Mouse (Mus musculus) kidney, adult 9 months (tissue): ENCODE results near the gene Rbms3.

ENCODE experiments used
- DNase-seq: peaks from one replicate; pipeline ENCODE4 v3.0.0; 2022

The Rbms3 gene

DNA sequence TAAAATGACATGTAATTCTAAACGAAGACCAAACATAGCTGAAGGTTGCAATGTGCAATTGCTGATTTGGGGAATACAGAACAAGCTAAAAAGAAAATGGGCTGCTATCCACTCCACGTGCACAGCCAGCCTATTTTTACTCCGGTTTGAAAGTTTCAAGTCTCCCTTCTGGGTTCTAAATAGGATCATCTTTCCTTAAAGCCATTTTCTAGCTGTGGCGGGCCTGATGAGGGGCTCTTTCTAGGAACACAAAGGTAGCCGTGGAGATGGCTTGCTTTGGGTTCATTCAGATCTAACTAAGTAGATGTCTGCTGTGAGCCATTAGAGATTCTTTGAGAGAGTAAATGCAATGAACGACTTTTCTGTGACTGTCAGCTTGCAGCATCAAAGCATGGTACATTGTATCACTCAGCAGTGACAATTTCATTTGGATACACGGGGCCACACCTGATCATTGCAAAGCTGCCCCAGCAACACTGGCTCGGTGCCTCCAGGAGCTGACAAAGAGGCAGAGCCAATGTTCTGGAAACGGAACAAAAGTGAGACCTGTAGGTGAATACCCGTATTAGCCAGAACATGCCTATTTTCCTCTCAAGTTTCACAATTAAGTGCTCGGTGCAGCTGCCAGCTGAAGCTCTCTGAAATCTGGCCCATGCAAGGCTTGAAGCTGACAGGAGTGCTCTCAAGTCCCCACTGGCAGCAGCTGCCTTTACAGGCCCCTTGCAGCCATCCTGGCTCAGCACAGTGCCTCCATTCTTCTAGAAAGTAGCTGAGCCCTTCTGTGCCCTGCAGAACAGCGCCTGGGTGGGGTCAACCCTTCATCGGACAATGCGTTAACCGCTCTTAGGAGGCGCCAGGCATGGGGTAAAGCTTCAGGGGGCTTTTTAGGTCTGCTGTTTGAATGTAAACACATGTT lies 822.3 kb downstream of the Rbms3 start:
- DNase-seq: no peak

DNA sequence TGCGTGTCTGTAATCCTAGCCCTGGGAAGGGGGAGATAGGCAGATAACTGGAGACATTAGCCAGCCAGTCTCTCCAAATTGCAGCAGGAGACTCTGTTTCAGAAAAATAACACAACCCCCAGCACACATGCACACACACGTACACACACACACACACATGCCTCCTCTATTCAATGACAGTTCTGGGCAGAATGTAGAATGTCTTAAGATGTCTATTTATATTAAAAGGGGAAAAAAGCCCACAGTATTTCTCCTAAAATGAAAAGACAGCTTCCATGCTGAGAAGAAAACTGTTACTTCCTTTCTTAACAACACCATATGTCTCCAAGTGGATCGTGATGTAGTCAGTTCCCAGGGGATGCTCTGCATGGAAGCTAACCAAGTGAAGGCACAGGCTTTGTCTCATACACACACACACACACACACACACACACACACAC lies 826.4 kb downstream of the Rbms3 start:
- no peak for DNase-seq

DNA sequence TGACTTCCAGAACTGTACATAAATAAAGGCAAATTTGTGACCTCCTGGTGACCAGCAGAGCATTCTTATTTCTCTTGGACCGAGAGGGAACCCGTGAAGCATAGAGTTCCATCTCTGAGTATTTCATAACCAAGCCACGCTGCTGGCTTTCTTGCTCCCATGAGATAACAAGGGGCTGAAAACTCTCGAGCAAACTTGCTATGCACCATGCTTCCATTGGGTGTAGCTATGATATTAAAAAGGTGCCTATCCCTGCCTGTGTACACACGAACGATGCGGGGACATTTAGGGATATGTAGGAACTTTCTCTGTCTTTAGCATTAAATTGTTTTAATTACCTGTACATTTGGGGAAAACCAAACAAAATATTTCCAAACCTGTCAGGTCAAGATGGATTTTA lies 827.1 kb downstream of the Rbms3 start:
- DNase-seq: peak; percentile 20

DNA sequence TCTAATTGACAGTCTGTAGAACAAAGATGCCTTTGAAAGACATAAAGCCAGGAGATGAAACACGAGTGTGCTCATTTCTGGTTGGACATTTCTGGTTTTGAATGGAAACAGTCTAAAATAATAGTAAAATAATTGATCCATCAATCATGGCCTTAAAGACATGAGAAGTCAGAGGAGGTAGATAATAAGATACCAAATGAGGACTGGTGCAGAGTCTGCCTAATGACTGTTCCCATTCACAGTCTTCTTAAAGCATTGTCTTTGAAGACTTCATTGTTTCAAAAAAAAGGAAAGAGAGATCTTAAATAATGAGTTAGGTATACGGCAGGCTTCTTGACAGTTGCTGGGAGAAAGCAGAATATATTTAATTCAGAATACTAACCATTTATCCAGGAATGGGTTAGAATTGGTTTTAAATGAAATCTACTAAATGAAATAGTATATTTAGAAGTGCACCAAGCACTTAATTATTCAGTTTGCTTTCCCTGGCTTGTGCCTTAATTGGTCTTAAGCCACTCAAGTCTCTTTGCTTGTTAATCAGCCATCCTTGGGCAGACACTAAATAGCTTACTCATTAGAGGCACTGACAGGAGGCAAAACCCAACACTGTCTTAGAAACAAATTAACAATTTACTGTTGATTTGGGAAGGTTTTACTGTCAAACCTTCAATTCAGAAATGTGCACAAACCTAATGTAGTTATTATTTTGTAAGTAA lies 834.3 kb downstream of the Rbms3 start:
- DNase-seq: no peak

DNA sequence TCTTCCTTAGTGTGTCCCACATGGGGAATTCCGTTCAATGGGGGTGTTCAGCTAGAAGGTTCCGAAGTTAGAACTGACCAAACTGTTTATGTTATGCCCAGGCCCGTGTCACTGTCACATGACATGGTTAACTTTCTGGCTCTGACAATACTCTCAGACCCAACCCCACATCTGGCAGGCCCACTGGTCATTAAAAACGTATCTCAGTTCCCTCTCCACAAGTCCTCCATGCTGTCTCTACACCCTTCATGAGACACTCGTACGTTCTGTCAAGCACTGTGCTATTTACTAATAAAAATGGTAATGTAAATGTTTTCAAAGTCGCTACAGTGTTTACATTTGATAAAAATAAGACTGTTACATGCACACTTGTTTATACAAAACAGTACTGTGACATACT lies 837.9 kb downstream of the Rbms3 start:
- DNase-seq: no peak

DNA sequence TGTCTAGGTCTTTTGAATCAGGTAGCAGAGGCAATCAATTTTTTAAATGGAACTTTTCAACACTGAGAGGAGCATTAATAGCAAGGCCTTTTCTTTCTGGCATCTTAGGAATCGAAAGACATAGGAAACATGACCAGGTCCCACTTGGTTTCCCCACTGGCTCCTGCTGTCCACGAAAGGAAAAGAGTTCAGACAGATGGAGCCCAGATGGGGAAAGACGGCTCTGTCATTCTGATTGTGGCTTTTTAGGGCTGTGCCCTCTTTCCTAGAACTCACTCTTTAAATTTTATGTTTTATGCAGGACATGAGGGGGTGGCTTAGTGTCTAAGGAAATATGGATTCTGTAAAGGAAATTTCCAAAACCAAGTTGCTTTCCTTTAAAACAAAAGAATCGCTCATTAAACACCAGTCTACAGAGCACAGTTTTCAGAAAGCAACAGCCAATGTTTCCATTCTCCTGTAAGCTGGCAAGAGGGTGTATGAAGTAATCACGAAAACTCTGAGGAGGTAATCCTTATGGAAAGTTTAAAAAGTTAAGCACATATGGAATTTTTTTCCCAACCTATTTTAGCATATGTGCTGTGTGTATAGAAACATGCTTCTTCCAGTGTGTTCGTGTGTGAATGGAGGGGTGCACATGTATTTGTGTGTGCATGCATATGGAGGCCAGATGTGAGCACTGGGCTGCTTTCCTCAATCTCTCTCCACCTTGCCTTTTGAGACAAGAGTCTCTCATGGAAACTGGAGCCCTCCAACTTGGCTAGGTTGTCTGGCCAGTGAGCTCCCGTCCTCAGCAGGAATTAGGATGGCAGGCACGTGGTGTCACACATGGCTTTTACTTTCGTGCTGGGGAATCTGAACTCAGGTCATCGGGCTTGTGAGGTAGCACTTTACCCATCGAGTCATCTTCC lies 843.3 kb downstream of the Rbms3 start:
- no peak for DNase-seq

DNA sequence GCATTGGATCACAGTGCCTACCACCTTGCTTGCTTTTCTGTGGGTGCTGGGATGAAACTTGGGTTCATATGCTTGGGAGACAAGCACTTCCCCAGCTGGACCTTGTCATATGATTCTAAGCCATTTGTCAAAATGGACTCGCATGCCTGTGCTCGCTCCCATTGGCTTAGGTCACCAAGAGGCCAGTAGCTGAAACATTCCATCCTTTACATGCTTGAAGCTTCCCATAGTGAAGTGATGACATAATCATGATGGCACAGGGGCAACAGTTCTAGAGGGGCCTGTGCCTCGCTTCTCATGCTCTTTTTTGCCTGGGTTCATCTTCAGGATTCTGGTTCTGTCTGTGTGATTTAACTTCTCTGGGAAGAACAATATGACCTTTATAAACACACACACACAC lies 857.9 kb downstream of the Rbms3 start:
- peak; percentile 14 for DNase-seq

DNA sequence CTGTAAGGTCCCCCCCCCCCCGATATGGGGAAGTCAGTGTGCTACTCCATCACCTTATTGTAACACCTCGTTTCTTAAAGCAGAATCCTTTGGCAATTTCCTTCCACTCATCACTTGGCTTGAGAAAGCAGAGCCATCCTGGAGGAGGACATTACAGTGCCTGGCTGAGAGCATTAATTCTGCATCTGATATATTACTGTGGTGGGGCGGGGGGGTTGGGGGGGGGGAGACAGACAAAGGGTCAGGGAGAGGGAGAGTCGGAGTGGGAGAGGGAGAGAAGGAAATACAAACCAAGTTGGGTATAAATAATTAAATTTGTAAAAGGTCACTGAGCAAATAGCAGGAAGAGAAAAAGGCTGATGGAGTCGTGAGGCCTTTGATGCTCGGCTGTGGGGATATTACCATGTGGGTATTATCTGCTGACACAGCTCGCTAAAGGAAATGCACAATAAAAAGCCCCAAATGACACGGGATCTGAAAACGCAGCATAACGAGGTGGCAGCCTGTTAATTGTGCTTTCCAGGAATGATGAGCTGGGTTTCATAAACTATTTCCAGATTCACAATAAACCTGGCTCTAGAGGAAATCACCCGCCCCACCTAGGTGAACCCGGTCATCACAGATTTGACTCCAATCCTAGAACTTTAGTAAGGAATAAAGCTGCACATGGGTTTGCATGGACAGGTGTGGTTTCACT lies 860.2 kb downstream of the Rbms3 start:
- no peak for DNase-seq

DNA sequence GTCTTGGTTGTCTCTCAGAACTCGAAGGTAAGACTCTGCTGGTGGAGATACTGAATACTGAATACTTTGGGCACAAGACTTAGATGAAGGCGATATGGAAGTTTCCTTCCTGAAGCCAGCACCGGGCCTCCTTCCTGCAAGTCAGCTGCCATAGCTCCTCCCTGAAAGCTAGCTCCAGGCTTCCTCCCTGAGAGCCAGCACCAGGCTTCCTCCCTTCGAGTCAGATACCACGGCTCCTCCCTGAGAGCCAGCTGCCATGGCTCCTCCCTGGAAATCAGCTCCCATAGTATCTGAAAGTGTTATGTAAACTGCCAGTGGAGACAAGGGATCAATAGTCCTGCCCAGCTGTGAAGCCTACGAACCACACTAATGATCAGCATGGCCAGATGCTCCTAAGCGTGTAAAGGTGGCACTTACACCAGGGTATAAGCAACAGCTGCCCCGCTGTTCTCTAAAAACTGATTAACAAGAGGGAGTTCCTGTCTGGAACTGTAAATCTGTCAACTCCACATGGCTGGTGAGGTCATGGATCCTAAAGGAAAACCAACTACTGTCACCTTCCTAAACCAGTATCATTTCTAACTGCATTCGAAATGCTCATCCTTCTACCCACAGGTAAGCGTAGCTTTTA lies 867.2 kb downstream of the Rbms3 start:
- DNase-seq: peak; percentile 26

DNA sequence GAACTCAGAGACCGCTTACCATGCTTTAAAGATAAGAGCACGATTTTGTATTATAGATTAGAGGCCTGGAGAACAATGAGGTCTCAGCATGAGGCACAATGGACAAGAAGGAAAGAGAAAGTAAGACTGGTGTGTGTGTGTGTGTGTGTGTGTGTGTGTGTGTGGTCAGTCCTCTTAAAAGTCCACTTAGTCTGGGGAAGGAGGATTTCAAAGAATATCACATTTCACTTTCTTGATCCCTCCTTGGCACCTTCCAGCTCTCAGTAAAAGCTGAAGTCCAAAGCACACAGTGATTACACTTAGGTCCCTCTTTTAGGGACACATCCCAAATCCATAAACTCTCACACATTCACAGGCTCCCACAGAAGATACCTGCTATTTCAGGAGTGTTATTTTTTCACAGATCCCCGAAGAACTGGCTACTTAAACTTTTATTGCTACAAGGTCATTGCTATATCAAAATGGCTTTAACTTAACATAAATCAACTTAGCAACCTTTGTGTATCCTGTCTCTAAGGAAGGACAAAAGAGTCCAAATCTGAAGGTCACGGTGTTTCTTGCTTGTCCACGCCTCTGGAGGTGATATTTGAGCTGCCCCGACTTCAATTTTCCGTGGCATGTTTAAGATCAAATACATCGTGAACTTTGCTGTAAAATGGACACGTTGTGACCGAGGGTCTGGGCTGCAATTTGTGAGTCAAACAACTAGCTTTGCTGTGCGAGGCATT lies 880.7 kb downstream of the Rbms3 start:
- no peak for DNase-seq

DNA sequence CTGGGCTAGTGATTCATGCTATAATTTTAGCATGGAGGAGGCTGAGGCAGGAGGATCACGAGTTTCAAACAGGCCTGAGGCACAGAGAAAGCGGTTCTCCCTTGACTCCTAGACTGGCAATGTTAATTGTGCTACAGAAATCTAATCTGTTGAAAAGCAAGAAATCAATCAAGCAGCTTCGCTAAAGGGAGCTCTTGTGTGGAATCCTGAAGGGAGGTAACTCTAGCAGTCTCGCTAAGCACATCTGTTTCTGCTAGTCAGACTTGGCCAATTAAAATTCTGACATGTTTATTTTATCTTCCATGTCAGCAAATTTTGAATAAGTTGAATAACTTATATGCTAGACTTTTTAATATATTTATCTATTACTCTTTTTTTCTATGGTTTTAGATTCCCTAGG lies 881.4 kb downstream of the Rbms3 start:
- DNase-seq: no peak

DNA sequence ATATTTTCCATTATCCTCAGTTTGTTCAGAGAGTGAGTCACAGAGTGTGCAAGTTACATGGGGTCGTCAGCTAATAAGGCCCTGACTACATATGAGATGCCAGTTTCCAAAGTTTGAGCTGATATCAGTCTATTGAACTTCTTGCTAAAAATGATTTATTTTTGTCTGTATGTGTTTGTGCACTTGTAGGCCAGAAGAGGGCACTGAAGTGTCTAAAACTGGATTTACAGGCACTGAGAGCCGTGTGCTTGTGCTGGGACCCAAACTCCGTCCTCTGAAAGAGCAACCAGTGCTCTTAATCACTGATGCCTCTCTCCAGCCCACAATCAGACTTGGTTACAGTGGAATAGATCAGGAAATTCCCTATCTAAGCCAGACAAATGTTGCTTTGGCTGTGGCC lies 882.8 kb downstream of the Rbms3 start:
- DNase-seq: no peak

DNA sequence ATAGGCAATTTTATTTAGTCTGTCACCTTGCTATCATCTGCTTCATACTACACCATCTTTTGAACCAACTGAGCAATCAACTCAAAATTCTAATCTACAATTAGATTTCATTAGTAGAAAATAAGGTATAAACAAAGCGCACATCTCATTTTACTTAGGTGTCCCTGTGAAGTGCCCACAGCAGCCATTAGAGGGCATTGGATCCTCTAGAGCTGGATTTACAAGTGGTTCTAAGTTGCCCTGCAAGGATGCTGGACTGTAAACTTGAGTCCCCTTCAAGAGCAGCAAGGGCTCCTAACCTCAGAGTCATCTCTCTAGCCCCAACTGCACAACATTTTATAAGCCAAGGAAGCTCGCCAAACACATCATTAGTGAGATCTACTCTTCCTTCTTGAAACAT lies 891.9 kb downstream of the Rbms3 start:
- DNase-seq: no peak

DNA sequence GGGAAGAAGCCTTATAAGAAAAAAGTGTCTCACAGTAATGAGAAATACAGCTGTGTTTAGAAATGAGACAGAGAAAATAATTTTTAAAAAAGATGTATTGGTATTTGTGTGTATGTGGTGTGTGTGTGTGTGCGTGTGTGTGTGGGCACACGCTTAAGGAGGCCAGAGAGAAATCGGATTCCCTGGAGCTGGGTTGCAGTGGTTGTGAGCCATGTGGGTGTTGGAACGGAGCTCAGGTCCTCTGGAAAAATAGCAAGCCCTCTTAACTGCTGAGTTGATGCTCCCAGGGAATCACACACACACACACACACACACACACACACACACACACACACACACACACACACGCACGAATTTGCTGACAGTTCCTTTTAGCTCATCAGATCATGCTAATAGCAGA lies 900.5 kb downstream of the Rbms3 start:
- no peak for DNase-seq

DNA sequence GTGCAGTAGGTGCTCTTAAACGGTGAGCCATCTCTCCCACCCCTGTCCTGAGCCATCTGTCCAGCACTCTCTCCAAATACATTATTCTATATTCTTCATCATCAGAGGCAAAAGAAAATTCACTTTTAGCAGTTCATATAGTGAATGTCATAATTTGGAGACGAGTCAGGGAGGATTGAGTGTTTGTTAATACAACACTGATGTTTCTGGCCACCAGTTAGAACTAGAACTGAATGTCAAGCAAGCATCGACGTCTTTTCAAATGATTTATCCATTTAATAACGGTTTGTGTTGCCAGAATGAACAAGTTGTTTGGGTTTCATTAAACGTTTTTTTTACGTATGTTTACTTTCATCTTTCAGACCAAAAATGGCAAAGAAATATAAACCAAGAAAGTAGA lies 901.1 kb downstream of the Rbms3 start:
- no peak for DNase-seq

DNA sequence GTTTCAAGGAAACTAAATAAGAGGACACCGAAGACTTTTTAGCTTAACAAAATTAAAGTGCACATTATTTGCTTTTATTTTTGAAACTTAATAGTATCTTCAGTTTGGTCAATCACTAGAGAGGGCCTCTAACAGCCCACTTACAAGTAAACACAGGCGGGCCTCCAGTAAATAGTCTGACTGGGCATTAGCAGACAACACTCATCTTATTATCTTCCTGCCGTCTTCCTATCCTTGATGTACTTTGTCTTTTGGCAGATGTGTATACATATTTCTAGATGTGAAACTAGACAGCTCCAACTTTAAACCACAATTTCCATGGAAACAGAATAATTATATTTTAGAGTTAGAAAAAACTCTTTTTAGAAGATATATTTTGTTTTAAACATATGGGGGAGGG lies 901.6 kb downstream of the Rbms3 start:
- DNase-seq: no peak

DNA sequence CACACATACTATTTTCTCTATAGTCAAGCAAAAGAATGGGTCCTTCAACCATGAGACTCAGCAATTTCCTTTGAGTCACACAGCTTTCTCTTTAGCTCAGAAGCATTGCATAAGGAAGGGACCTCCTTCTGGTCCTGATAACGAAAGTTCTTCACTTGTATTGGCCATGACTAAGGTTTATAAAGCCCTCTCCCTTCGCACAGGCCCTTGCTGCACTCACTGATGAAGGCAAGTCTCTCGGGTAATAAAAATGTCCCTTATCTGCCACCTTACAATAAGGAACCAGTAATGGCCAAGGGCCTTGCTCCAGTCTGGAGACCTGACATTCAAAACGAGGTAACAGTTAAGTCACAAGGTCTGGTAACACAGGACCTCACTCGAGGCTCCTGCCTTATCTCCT lies 905.1 kb downstream of the Rbms3 start:
- DNase-seq: no peak

DNA sequence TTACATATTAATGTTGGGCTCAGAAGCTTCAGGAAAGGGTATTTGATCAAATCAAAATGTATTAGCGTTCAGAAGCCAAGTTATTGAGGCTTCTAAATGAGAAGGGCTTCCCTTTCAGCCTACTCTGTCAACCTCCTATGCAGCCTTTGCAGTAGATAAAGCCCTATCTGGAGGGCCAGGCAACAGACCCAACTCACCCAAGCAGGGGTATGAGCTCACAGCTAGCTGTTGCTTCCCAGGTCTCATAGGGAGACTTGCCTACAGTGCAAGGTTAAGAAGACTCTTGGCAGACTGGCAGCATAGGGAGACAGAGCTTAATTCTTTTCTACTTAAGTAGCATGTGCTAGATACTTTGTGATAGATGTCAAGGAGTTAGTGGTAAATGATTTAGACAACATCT lies 926.6 kb downstream of the Rbms3 start:
- DNase-seq: no peak

DNA sequence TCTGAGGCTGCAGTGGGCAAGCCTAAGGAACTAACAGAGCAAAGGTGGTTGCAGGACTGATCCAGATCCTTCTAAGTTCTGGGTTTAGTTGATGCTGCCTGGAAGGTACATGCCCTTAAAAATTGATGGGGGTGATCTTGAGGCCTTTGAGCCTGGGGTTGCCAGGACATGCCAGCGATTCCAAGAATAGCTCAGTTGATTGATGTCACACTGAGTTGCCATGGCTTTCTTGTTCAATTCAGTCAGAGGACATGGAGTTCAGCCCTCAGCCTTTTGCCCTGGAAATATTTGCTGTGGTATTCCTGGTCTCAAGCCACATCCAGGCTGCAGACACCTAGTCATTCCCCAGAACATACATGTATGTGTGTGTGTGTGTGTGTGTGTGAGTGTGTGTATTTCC lies 927.1 kb downstream of the Rbms3 start:
- DNase-seq: peak; percentile 2

DNA sequence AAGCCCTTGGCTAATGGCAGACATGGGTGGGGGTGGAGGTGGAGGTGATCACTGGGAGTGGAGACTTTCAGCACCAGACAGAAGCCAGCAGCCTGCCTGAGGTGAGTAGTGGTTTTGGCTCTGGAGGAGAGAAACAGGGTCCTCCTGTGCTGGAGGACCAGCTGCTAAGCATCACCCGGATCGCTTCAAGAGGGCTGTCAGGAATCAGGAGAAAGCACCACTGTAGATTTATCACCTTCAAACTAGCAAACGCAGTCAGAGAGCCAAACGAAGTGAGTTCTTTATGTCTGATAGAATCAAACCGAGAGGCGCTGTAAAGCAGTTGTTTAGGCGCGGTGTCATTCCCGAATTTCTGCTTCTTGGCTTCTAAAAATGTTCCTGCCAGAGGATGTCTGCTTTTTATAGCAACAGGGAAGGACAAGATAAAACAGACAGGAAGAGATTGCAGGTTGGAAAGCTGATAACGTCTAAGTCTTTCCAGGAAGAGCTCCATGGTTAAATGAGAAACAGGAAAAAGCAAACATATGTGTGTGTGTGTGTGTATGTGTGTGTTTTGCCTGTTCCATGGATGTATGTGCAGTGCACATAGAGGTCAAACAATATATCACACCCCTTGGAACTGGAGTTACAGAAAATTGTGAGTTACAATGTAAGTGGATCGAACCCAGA lies 928.1 kb downstream of the Rbms3 start:
- DNase-seq: no peak

DNA sequence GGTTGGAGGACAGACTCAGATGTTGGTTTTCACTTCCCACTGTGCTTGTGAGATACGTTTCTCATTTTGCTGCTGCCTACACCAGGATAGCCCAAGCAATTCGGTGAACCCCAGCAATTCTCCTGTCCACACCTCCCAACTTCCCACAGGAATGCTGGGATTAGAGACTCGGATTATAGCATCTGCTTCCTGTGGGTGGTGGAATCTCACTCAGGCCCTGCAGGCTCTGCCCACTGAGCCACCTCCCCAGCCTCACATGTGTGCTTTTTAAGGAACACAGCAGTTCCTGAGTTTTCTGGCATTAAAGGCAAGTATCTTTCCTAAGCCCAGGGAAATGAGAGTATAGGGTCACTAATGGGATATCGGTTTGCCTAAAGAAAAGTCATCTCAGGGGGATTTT lies 941.1 kb downstream of the Rbms3 start:
- no peak for DNase-seq
